Mouse (Mus musculus) embryonic fibroblast, embryonic 13.5 days (primary cell): ENCODE measurements around the gene Tshz2.

Source experiments
- CTCF ChIP-seq: IDR thresholded peaks from 2 replicates; pipeline ENCODE4 v1.5.1; 2011; ENCODE audit warnings: mild to moderate bottlenecking, control low read depth, low read length, moderate library complexity, borderline replicate concordance; ENCODE audit not compliant: insufficient read depth
- POLR2A ChIP-seq: IDR thresholded peaks from 2 replicates; pipeline ENCODE4 v1.6.1; 2011; ENCODE audit warnings: low read depth, mild to moderate bottlenecking, control low read depth, low read length, moderate library complexity

- no peak for TF ChIP-seq POLR2A
- TF ChIP-seq CTCF = no peak
These were observed 172.7 kb downstream of the Tshz2 start for GRCm38 (mm10) chr2:169805545-169805944.
